Mouse (Mus musculus) c-Kit-positive CD71-positive TER-119-negative erythroid progenitor cells, embryonic 14.5 days (primary cell): ENCODE data around the gene Hectd1.

ENCODE experiments used
- DNase-seq: peaks from one replicate; pipeline ENCODE4 v3.0.0-alpha.2; 2013; ENCODE audit warnings: low read depth

Gene Hectd1

DNA sequence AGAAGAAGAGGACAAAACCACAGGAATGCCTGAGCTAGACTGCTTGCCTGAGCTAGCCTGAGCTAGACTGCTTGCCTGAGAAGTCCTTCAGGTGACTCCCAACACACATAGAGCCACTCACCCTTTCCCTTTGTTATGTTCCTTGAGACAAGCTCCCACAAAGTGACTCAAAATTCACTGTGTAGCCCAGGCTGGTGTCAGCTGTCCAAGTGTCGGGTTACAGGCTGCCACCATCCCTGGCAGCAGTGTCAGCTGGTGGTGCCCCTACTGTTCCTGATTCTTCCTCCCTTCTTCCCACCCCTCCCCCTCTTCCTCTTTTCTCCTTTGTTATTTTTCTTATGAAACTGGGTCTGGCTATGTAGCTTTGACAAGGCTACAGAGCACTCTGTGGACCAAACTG, 125.5 kb downstream of the Hectd1 start:
- no peak for DNase-seq

DNA sequence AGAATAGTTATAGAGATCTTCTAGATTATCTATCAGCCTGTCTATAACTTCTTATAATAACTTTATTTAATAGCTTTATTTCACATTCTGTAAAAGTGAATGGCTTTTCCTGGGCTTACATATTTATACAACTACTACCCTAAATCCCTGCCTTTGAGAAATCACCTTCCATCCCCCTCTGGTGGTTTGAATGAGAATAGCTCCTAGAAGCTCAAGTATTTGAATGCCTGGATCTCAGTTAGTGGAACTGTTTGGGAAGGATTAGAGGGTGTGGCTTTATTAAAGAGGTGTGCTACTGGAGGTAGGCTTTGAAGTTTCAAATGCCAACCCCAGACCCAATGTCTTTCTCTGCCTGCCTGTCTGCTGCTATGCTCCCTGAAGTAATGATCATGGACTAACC, 127.6 kb downstream of the Hectd1 start:
- DNase-seq: no peak

DNA sequence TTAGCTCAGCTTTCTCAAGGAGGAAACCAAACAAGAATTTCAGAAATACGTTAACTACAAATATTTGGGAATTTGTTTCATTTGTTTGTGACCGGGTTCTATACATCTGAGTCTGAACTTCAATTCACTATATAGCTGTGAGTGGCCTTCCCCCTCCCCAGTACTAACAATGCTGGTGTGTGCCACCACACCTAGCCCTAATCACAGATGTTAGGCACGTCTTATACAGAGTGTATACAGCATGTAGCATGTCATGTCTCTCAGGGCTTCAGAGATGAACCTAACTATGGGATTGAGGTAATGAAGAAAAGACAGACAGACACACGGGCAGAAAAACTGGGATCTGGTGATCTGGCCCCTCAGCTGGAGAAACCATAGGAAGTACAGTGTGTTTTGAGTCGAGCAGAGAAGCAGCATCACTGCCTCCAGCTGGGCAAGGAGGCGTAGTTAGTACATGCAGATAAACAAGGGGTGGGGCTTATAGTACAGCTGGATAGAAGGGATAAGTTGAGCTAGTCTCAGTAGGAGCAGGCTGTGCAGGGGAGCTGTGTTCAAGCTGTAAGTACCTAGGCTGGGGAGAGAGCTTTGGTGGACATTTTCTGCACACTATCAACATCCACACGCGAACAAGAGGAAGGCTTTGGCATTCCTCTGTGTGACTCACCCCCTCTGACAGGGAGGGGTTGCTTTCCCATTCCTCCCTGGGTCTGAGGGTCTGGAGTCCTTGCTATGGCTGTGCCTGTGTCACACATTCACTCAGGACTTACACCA, 129.5 kb downstream of the Hectd1 start:
- DNase-seq: peak; percentile 75

DNA sequence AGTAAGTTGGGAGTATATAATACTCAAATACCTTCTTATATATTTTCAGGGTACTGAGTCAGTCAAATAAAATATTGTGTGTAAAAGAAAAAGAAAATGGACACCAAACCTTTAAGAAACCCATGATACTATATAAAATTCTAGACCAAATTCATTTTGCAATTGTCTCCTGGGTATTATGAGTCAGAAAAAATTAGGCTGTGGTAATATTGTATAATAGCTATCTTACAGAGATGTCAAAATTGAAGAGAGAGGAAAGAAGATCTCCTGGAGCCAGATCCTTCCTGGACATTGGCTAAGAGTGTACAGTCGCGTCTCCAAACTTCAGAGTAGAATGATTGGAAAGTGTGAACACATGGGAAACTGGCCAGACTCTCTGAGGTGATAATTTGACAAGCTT, 133.2 kb downstream of the Hectd1 start:
- DNase-seq: no peak

DNA sequence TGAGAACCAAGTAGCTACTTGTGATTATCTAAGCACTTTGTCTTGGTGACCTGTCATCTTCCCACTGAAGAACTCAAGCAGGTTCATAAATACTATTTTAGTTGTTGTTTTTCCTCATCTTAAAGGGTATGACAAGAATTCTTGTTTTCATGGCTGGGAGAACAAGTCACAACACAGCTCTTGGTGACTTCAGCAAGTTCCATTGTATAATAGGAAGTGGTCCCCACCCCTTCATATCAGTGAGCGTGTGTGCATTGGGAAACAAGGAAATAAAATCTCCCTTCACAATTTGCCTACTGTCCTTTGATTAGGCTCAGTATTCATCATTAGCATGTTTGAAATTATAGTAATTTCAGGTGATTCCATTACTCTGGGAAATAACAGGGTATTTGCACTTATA, 134.4 kb downstream of the Hectd1 start:
- no peak for DNase-seq

DNA sequence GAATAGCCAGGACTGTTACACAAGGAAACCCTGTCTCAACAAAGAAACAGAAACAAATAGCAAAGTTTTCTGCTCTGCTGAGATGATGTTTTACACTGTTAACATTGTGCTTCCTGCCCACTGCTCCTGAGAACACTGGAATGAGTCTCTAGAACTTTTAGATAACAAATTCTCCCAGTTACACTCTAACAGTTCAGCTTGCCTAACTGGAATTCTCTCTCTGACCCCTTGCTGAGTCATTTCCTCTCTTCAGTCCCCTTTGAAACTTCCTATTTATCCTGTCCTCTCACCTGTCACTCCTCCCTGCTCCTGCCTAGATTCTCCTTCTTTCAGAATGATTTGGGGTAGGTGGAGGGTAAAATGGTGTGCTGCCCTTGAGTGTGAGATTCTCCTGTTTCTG, 135.2 kb downstream of the Hectd1 start:
- no peak for DNase-seq
